Mouse (Mus musculus): ENCODE measurements at regions not wholly inside any gene's neighbourhood (a gene's known extent, or its start where the extent isn't known, plus 50 kb on each side); places are given as distances from the start of the nearest gene placed in this dataset.

GRCm38 (mm10) chr8:88825816-88826215 is 129.0 kb downstream of the Cyld start:
- TF ChIP-seq CTCF (conservative IDR thresholded peaks at IDR 0.05; ENCODE audit: low read length): no peak
- no peak for TF ChIP-seq NANOG (IDR thresholded peaks at IDR 0.05; ENCODE audit: borderline replicate concordance, low read length)

Data from E14TG2a.4 (cell line).